Mouse (Mus musculus) stomach, postnatal 0 days (tissue): Measurements from ENCODE around the gene H2-Aa.

ENCODE experiments used
- CTCF ChIP-seq: IDR thresholded peaks from 2 replicates; pipeline ENCODE4 v1.5.1; 2016; ENCODE audit warnings: antibody characterized with exemption, low read depth, mild to moderate bottlenecking, moderate library complexity
- EP300 ChIP-seq: optimal IDR thresholded peaks from 2 replicates; pipeline ENCODE3; 2016; ENCODE audit warnings: antibody characterized with exemption

GRCm38 (mm10) chr17:34281836-34282235, 5.8 kb downstream of the H2-Aa start:
- TF ChIP-seq CTCF, result no peak
- TF ChIP-seq EP300, result no peak
